Mouse (Mus musculus): Measurements from ENCODE around the gene Txndc17.
"Not testable (repeated sequence)": the region's sequence is repeated elsewhere in the genome, so short reads cannot be mapped to it uniquely, and the experiment has no call there.

Txndc17 gene

GRCm38 (mm10) chr11:72207204-72207833 is at the start of gene Txndc17, which contains the start of gene 4933427D14Rik:
Gene Txndc17, plus strand, starts transcription at chr11:72207547.
Gene 4933427D14Rik, minus strand, starts transcription at chr11:72207459.
- peak; percentile 81 for DNase-seq (ENCODE audit: low read depth, low spot score)

DNA sequence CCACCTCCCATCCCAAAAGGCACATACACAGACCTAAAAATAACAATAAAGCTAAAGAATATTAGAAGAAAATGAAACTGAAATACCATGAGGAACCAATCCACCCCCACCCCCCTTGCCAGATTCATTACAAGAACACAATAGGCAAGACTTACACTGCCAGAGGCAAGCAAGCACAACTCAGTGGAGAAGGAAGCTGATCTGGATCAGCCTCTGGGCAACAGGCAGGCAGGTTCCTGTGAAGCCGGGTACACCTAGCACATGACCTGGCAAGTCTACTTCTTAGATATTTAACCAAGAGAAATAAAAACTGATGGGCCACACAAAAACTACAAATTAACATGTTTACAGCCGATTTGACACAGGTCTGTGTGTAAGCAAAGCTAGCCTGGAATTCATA is 44.1 kb upstream of the Txndc17 start:
- no peak for DNase-seq (ENCODE audit: low read depth, low spot score)

GRCm38 (mm10) chr11:72169871-72170270 is 37.5 kb upstream of the Txndc17 start:
- no peak for DNase-seq (ENCODE audit: low read depth, low spot score)

DNA sequence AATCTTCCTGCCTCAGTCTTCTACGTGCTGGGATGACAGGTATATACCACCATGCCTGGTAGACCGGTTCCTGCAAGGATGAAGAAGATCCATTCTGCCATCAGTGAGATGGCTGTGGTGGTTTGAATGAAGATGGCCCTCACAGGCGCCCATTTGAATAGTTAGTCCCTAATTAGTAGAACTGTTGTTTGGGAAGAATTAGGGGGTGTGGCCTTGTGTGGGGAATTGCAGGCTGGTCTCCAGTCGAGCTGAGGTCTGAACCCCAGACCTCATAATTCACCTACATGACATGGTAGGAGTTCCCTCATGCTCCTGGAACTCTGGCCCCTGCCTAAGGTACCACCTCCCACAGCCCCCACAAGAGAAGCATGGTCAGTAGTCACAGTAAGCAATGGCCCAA is 35.4 kb upstream of the Txndc17 start:
- not testable (repeated sequence) for DNase-seq (ENCODE audit: low read depth, low spot score)

GRCm38 (mm10) chr11:72173506-72173905 is 33.8 kb upstream of the Txndc17 start:
- DNase-seq (ENCODE audit: low read depth, low spot score), result no peak

DNA sequence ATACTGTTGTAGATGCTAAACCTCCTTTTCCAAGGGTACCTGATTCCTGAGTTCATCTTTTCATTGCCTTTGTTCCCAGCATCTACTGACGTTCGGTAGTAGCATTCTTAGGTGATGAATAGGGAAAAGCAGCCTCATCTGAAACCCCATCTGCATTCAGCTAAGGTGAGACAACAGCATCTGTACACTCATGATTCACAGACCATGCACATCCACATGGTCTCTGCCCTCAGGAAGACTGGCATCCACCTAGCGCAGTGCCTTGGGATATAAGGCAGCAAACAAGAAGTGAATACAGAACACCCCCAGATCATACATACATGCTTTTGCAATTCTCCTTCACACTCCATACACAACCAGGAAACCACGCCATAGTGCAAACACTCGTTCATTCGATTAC is 32.6 kb upstream of the Txndc17 start:
- DNase-seq (ENCODE audit: low read depth, low spot score), result no peak

GRCm38 (mm10) chr11:72175966-72176365 is 31.4 kb upstream of the Txndc17 start:
- DNase-seq (ENCODE audit: low read depth, low spot score), result no peak

DNA sequence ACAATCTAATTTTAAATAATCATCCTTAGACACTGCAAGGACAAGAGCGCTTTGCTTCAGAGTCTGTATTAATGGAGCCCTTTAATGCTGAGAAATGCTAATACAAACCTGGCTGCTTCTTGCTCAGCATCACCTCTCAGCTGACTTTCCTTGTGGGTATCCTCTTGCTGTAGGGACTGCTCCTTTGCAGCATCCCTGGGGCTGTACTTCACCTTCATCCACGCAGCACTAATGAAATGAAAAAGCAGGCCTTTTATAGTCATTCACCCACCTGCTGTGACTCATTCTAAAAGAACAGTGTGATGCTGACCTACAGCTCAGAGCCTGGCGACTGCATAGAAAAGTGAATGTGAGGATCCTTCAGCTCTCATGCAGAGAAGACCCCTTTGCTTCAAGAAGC is 30.8 kb upstream of the Txndc17 start:
- DNase-seq (ENCODE audit: low read depth, low spot score), result no peak

DNA sequence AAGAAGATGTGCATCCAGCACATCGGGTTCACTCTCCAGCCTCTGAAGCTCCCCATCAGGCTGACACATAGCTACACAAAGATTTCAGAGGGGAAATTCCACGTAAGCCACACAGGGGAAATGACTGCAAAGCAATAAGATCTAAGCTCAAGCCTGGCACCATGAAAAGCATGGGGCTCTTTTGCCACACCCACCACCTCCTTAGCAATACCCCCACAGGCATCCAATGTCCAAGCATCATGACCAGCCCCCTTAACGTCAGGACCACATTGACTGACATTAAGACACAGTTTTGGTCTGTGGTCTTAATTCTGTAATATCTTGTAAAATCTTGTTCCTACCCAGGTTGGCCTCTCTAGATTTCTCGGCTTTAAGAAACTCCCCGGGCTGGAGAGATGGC is 26.8 kb upstream of the Txndc17 start:
- DNase-seq (ENCODE audit: low read depth, low spot score), result no peak

- DNase-seq (ENCODE audit: low read depth, low spot score), result no peak
These were observed 26.2 kb upstream of the Txndc17 start for GRCm38 (mm10) chr11:72181136-72181535.

GRCm38 (mm10) chr11:72184252-72184651 is 23.1 kb upstream of the Txndc17 start:
- DNase-seq (ENCODE audit: low read depth, low spot score), result no peak

- DNase-seq (ENCODE audit: low read depth, low spot score), result no peak
These were observed 16.5 kb upstream of the Txndc17 start for GRCm38 (mm10) chr11:72190857-72191256.

GRCm38 (mm10) chr11:72194259-72194658 is 13.1 kb upstream of the Txndc17 start:
- DNase-seq (ENCODE audit: low read depth, low spot score), result no peak

- no peak for DNase-seq (ENCODE audit: low read depth, low spot score)
These were observed 10.8 kb upstream of the Txndc17 start for GRCm38 (mm10) chr11:72196506-72196905.

DNA sequence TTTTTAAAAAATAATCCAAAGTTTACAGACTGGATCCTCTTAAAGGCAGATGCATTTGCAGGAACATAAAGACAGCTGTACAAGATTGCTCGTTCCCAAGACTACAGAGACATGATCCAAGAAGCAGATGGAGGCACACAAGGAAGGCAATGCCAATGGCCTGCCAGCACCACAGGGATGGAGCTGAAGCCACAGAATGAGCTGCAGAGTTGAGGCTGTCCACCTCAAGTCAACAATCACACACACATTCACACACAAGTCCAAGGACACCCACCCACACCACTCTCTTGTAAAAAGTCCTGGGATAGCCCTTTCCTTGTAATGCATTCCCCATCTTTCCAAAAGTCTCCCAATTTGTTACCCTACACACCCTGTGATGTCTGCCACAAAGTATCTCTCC is 3.9 kb upstream of the Txndc17 start:
- DNase-seq (ENCODE audit: low read depth, low spot score), result no peak

DNA sequence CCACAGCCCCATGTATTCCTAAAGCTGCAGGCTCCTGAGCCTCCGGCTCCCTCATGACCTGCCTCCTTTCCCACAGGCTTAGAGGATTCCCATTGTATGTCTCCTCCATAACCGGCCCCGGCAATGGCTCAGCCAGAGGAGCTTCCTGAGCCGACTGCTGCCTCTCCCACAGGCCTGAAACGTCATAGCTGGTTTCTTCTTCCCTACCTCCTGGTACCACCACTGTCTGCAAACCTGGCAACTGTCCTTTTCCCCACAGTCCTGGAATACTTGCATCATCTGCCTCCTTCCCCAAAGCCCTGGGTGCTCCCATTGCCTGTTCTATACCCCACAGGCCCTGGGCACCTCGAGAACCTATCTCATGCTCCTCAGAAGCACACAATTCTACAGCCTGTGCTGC is 2.1 kb upstream of the Txndc17 start:
- no peak for DNase-seq (ENCODE audit: low read depth, low spot score)

GRCm38 (mm10) chr11:72206341-72207203 is 775 bp upstream of the Txndc17 start, which contains the start of gene Gm43951:
Gene Gm43951, minus strand, starts transcription at chr11:72206840.
- peak; percentile 28 for DNase-seq (ENCODE audit: low read depth, low spot score)

DNA sequence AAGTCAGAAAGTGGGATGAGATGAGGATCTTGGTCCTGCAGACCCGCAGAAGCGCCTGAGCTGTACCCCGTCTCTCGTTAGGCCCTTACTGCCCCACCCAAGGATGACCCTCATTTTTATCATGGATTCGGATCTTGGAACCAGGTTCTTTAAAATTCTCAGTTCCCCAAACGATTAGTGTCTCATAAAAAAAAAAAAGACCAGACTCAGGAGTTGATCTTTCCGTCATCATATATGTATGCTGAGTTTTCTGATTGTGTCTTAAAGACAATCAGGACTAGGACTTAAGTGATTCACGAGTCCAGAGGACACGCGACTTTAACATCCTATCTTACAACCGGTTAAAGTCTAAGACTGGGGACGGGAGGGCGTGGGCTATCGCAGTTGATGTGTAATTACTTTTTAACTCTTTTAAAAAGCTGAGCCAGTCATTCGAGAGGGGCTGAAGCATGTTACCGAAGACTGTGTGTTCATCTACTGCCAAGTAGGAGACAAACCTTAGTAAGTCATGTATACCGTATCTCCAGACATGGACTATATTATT is 559 bp downstream of the Txndc17 start:
- DNase-seq (ENCODE audit: low read depth, low spot score), result no peak

GRCm38 (mm10) chr11:72214591-72215409 is 7.5 kb downstream of the Txndc17 start:
- peak; percentile 97 for DNase-seq (ENCODE audit: low read depth, low spot score)

DNA sequence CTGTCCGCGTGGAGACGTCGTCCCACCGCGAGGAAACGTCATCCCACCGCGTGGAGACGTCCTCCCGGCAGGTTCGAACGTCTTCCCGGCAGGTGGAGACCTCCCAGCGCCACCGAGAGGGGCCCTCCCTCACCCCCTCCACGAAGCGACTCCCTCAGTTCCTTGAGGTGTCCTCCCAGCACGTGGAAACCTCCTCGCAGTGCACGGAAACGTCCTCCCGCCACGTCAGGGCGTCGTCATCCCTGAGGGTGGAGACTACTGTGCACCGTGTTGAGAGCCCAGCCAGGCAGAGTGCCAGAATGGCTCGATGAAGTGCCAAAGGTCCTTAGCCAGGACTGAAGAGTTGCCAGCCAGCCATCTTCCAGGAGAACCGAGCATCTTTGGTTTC is 8.1 kb downstream of the Txndc17 start, which contains the start of gene Med31:
TSS of gene Med31 (minus strand) at position 183 of the 388 bp plus-strand sequence.
- peak; percentile 45 for DNase-seq (ENCODE audit: low read depth, low spot score)

DNA sequence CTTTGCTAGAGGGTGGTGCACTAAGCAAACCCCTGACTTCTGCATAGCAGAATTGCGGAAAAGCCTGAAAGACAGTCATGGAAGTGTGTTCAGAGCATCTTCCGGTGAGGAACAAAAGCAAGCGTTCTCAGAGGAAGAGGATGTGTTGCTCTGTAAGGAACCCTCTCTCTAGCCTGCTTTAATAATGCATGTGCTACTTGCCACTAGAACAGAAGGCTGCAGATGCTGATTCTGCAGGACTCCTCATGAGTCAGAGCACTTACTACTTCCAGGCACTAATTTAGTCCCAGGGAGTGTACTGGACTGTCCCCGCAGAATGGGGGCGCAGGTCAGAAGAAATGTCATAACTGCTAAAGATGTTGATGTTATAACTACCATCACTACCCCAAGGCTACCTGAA is 9.8 kb downstream of the Txndc17 start:
- no peak for DNase-seq (ENCODE audit: low read depth, low spot score)

- peak; percentile 61 for DNase-seq (ENCODE audit: low read depth, low spot score)
These were observed 13.9 kb downstream of the Txndc17 start for GRCm38 (mm10) chr11:72221278-72221677.

Data from forelimb bud, embryonic 11.5 days (tissue).